In the genomic region with DNA sequence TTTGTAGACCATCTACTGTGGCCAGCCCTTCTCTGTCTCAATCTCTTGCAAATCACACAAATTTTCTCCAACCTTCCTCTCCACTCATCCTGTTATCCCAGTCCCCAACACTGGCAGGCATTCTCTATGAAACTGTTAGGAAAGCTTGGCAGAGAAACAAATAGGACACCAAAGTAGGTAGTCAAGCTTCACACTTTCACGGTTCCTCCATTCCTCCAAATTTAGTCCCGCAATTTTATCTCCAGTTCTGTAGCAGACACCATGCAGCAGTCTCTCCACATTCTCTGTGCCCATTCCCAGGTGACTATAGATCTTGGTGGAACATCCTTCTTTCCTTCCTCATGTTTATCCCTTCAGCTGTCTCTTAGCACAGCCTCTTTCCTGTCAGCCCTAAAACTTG, we compare ENCODE assay signal across 25 mouse cellular contexts.
DNase-seq lines count a peak whose midpoint lies in the region; TF ChIP-seq lines count a peak whose summit lies in the region.
"Had no signal": no experiment of that assay in that cellular context is flagged by ENCODE, and none has a peak within 500 bp of the region (broad histone marks: within the 10 kb centered on the region; RNA-seq: fewer than 3 reads in every experiment).

No protein-coding gene starts in this region.

- no peak overlapping the region for H3K4me3 ChIP-seq in layer of hippocampus, adult 2 months
- H3K4me3 ChIP-seq: embryonic facial prominence, embryonic 12.5 days; embryonic facial prominence, embryonic 15.5 days; gastrocnemius, adult 2 months; heart, embryonic 12.5 days; heart, embryonic 15.5 days; hindbrain, embryonic 10.5 days; hindbrain, embryonic 13.5 days had no signal

- peak; percentile 11 to 43 for DNase-seq in frontal cortex, postnatal 36 days (ENCODE audit: low spot score in 2 of 2)
- DNase-seq in frontal cortex, postnatal 14 days (ENCODE audit: low spot score in 2 of 2), result no peak
- DNase-seq in right cerebral cortex, adult 18-20 months, result peak; percentile 47
- no peak for DNase-seq in right cerebral cortex, postnatal 4 days
- peak; percentile 18 to 26 for DNase-seq in left cerebral cortex, adult 9 months (ENCODE audit: low spot score in 2 of 2)
- DNase-seq in left cerebral cortex, postnatal 36 days (ENCODE audit: low spot score in 2 of 2), result peak; percentile 3 to 10
- DNase-seq in layer of hippocampus, adult 2 months (ENCODE audit: low spot score in 2 of 2), result no peak
- DNase-seq in cerebellum, postnatal 10 days, result no peak
- DNase-seq: adrenal gland, adult 2 months; adrenal gland, postnatal 14 days; cerebellum, adult 11-12 months; cerebellum, adult 8-10 months; cerebellum, postnatal 14 days; forebrain, postnatal 0 days; gastrocnemius, adult 2 months; gastrocnemius, postnatal 14 days; heart, adult 18-20 months; heart, postnatal 10 days; heart, postnatal 36 days had no signal

- intact Hi-C loops in left cerebral cortex, postnatal 36 days (cut with DNase I), result no loop called here

- no peak for TF ChIP-seq CTCF in layer of hippocampus, adult 2 months (conservative IDR thresholded peaks at IDR 0.05)

- H3K27ac ChIP-seq in layer of hippocampus, adult 2 months, result no peak overlapping the region
- H3K27ac ChIP-seq: embryonic facial prominence, embryonic 12.5 days; embryonic facial prominence, embryonic 15.5 days; gastrocnemius, adult 2 months; heart, embryonic 15.5 days; hindbrain, embryonic 10.5 days; hindbrain, embryonic 13.5 days had no signal

Comparison
In these comparisons a context has a peak if more than half of its experiments do, and no peak if none do; other contexts are left out.
1. DNase-seq: peak in frontal cortex, postnatal 36 days (2 of 2), right cerebral cortex, adult 18-20 months (single experiment), left cerebral cortex, adult 9 months (2 of 2) and left cerebral cortex, postnatal 36 days (2 of 2); none in frontal cortex, postnatal 14 days (0 of 2), right cerebral cortex, postnatal 4 days (single experiment), layer of hippocampus, adult 2 months (0 of 2) and cerebellum, postnatal 10 days (0 of 2).